Mouse (Mus musculus): ENCODE measurements around the gene Yif1b. TPM values are rescaled to one million over a fixed set of nuclear protein-coding genes. Genes with fewer than 3 reads are reported as not detected.

Yif1b gene
- total RNA-seq, 2 experiments from 2014 or later = 40.4 to 42.6 TPM

DNA sequence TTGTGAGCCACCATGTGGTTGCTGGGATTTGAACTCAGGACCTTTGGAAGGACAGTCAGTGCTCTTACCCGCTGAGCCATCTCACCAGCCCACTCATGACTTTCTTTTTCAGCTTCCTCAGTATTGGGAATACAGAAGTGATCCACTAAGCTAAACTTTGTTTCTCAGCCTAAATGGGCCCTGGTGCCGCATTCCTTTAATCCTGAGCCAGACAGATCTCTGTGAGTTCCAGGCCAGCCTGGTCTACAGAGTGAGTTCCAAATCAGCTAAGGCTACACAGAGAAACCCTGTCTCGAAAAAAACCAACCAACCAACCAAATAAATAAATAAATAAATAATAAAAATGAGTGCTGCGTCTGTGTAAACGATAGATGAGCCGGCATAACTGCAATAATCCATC is 533 bp upstream of the Yif1b start:
- DNase-seq (ENCODE audit: low spot score in 2 of 2) = peak in 1 of 2 experiments; percentile 20

DNA sequence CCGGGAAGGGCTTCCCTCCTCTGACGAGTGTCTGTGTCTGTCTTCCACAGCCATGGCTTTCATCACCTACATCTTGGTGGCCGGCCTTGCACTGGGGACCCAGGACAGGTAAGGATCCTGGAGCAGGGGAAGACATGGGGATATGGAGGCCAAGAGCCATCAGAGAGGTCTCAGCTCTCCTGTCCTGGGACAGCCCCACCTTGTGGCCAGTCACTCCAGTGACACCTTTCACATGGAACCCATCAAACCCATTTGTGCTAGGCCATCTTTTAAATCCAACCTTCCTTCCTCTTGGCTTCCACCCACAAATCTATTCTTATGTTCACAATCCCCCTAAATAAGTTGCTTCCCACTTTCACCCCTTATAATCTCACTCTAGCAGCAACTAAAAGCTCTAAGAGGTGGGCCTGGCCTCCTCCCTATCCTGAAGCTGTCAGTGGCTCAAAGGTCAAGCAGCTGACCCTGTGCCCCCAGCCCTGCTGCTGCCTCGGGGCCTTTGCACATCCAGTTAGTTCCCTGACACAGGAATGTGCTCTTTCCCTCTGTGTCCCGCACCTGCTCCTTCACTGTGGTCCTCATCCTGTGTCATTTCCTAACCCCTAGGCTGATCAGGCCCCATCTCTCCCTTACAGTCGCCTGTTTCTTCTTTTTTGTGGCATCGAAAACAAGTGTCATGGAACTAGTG is 6.7 kb downstream of the Yif1b start:
- DNase-seq (ENCODE audit: low spot score in 2 of 2) = no peak

DNA sequence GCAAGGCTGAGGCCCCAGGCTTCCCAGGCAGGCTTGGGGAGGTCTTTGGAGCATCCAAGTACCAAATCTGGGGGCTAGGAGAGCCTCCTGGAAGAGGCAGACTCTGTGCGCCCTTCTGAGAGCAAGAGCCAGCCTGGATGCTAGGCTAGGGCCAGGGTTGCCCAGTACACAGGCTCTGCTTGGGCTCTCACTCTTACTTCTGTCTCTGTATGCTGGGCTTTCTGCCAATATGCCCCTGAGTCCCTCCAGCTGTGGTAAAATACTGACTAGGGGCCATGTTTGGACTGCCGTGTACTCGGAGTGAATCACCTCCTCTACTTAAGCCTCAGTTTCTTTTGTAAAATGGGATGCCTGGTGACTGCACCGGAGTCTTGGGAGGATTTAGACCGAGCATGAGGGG is 7.9 kb downstream of the Yif1b start:
- DNase-seq (ENCODE audit: low spot score in 2 of 2) = no peak

DNA sequence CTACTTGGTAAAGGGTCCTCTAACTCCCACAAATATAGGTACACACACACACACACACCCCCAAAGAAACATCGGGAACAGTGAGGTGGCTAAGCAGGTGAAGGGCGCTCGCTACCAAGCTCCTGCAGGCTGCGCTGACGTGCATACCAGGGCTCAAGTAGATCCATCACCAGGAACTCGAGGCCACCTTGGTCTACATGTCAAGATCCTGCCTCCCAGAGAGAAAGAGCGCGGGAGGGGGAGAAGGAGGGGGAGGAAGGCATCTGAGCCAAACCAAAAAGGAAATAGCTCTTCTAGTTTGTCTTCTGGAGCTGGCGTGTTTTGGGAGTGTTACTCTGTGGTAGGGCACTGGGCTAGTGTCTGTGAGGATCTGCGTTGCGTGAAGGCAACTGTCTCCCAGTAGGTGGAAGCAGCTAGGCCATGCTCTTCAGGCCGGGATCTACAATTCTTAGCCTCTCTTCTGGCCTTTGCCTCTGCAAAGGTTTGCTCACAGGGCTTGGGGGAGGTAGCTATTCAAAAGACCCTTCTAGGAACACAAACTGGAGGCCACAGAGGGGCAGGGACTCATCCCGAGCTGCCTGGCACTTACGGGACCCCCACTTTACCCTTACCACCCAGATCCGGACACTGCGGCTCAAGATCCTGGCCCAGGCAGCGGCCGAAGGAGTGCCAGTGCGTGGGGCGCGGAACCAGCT is 8.6 kb downstream of the Yif1b start:
- DNase-seq (ENCODE audit: low spot score in 2 of 2) = no peak

DNA sequence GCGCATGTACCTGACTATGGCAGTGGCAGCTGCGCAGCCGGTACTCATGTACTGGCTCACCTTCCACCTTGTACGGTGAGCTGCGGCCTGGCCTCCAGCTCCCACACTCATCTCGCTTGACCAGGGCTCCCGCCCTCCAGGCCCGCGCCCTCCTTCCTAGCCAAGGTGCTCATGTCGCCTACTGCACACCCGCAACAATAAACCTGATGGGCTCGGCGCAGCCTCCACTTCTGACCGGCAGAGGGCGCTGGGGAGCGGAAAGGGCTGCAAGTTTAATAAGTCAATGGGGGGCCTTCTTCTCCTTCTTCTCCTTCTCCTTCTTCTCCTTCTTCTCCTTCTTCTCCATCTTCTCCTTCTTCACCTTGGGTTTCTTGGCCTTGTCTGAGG is 9.2 kb downstream of the Yif1b start:
- DNase-seq (ENCODE audit: low spot score in 2 of 2) = peak; percentile 51 to 74

DNA sequence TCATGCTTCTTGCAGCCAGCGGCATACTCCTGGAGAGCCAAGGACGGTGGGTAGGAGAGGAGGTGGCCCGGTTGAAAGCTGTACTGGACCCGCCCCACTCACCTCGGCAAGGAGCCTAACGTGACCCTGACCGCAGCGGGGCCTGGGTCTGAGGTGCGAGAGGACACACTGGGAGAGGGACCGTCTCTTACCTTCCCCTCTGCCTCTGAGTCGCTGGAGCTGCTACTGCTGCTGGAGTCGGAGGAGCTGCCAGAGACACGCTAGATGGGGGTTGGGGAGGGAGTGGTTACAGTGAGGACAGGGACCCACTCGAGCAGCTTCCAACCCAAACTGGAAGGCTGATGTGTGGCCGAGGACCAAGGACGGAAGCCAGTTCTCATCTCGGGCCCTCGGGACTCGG is 9.6 kb downstream of the Yif1b start:
- no peak for DNase-seq (ENCODE audit: low spot score in 2 of 2)

DNA sequence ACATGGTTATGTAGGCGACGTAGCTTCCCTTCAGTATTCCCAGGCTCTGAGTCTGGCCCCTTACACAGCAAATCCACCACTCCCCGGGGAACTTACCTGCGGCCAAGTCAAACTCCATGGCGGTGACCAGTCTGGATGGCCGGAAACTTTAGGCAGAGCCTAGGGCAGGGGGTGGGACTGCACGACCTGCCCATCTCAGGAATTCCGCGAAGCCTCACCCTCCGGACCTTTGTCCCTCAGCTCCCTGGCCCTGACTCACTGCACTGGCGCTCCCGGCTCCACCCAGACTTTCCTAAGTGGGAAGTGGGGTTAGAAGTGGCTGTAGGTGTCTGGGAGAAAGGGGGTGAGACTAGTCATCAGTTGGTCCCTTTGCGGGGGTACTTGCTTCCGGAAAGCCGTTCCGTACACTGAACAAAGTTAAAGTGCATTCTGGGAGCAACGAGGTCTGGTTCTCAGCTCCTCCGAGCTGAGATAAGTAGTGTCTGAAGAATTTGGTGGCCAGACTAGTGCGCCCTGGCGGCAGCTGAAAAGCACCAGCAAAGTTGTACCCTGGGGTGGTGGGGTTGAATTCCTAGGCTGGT is 10.2 kb downstream of the Yif1b start, which contains the start of gene 2200002D01Rik:
Gene 2200002D01Rik (minus strand): TSS at position 206 of the 581 bp plus-strand sequence.
- DNase-seq (ENCODE audit: low spot score in 2 of 2) = no peak

DNA sequence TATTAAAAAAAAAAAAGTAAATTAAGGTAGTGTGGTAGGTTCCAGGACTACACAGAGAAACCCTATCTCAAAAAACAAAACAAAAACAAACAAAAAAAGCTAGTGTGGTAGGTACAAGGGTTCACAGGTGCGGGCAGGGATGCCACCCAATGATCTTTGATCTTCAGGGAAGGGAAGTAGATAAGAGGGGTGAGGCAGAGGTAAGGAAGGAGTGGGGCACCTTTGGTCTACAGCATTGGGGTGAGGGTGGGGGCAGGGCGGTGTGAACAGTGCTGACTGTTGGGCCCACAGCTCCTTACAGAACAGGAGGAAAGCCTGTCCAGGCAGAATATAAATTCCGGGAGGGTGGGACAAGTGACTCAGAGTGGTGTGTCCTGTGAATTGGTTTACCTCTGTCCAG is 13.0 kb downstream of the Yif1b start:
- DNase-seq (ENCODE audit: low spot score in 2 of 2) = no peak

DNA sequence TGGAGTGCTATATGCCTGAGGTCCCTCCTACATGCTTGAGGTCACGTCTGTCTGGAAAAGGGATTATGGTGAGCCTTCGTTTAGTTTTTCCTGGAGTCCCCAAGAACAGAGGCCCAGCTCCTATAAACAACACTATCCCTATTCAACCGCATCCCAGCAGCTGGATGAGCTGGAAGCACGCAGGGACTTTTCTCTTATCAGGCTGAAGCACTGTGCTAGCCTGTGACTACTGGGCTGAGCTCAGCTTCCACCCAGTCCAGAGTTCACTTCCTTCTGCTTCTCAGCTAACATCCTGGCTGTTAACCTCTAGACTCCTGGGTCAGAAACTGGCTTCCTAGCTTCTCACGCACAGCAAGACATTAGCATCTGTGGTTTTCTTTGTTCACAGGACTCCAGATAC is 15.7 kb downstream of the Yif1b start:
- no peak for DNase-seq (ENCODE audit: low spot score in 2 of 2)

DNA sequence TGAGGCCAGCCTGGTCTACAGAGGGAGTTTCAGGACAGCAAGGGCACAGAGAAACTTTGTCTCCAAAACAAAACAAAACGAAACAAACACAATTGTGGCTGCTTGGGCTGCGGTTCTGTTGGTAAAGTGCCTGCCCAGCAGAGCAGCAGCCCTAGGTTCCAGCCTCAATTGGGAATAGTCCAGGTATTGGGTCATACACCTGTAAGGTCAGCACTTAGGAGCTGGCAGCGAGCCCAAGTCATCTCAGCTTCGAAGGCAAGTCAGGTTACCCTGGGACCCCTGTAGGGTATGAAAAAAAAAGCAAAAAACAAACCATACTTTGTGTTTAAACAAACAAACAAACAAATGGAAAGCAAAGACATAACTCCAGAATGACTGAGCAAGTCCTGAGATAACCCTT is 17.7 kb downstream of the Yif1b start:
- DNase-seq (ENCODE audit: low spot score in 2 of 2) = no peak

DNA sequence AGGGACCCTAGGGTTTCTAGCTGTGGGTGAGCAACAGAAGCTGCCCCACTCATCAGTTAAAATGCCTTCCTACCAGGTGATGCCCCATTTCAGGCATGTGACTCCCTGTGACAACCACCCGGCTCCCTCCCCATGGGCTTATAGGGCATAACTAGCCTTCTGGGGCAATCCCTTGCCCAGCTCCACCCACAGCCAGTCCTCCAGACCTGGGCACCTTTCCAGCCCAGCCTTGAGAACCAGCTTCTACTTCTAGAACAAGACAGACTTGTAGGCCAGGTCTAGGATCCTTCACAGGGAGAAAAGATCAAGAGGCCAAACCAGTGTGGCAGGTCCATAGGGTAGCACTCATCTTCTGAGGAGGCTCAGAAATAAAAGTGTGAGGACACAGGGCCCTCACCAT is 19.2 kb downstream of the Yif1b start:
- DNase-seq (ENCODE audit: low spot score in 2 of 2) = no peak

DNA sequence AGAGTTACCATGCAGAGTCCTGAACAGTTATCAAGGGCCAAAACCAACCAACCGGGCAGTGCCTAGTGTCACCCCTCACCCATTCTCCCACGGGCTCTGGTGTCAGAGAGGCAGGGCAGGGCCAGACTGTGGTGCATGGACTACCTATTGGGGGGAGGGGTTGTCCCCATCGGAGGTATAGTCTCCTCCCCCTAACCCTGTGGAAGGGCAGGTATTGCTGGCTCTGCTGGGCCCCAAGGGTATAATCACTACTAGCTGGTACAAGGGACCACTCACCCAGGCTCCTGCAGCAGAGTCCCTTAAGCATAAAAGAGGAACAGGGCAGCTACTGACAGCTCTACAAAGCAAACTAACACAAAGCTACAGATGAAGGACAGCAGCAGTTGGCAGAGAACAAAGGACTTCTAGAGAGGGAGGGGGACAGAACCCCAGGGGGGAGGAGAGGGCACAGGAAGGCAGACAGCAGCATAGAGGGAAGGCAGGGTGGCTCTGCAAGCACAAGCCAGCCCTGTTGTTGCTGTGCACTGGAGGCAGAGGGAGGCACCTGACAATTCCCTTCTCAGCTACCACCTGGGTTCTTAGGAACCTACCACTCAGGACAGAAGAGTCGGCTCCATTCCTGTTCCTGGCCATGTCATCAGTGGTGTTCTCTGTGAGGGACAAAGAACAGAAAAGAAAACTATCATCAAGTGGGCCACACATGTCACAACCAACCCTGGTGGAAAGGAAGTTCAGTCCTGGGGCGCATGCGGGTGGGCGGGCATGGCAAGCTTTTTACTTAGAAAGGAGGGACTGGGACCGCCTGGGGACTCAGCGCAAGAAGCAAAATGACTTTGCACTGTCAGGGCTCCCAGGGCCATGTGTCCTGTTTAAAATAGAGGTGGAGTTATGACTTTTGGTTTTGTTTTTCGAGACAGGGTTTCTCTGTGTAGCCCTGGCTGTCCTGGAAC is 21.9 kb downstream of the Yif1b start:
- DNase-seq (ENCODE audit: low spot score in 2 of 2) = no peak

DNA sequence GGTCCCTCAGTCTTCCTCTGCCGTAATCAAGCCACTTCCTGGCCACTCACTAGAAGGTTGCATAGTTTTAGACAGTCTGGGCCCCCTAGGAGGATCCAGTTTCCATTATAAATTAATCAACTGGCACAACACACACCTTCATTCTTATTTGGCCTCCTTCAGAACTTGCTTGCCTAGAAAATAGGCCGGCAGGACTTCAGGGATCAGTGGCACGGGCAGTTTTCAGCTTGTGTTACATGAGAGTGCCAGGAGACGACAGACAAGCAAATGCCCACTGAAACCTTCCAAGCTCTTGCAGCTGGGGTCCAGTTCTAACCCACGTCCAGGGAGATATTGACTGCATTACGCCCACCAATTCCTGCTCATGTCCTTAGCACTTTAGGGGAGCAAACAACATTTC is 24.0 kb downstream of the Yif1b start:
- DNase-seq (ENCODE audit: low spot score in 2 of 2) = no peak

DNA sequence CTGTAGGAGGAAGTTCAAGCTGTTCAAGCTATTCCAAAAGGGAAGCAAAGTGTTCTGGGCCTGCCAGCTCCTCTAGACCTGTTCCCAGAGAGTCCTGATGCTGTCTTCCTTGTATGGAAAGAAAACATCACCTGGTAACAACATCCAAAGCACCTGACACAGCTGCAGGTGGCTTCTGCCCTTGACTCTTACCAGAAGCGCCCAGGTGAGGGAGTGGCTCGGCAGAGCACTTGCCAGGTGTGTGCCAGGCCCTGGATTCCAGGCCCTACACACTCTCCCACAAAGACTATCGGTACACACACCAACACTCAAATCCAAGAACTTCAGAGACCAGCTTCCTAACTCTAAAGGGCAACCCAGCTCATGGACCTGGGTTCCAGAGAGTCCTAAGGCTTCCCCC is 25.7 kb downstream of the Yif1b start:
- DNase-seq (ENCODE audit: low spot score in 2 of 2) = no peak

DNA sequence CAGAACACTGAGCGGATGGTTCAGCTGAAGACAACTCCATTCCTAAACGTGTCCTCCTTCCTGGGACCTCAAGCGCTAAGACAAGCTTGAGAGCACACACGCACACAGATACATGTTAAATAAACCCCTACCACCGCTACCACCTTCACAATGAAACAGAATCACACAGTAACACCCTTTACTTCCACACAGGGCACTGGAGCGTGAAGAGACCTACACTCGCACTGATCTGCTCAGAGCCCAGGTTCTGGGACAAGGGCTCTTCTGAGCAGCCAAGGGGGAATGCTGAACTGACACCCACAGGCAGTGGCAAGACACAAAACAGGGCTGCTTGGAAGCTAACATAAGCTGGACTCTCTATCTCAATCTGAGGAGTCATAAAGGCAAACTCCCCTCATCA is 27.5 kb downstream of the Yif1b start:
- DNase-seq (ENCODE audit: low spot score in 2 of 2) = no peak

DNA sequence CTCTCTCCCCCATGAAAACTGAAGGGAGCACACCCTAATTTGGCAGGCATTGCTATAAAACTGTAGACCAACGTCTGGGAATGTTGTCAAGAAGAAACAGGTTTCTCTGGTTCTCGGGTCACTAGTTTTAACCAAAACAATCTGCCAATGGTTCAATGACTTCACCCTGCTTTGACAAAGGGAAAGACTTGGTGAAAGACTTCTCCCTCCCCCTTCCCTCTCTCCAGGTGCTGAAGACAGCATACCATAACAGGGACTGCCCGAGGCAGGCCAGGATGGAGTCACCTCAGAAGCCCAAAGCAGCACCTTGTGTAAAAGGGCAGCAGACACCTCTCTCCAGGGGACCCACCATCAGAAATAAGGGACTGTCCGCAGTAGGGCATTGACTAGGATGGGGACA is 28.8 kb downstream of the Yif1b start:
- DNase-seq (ENCODE audit: low spot score in 2 of 2) = no peak

DNA sequence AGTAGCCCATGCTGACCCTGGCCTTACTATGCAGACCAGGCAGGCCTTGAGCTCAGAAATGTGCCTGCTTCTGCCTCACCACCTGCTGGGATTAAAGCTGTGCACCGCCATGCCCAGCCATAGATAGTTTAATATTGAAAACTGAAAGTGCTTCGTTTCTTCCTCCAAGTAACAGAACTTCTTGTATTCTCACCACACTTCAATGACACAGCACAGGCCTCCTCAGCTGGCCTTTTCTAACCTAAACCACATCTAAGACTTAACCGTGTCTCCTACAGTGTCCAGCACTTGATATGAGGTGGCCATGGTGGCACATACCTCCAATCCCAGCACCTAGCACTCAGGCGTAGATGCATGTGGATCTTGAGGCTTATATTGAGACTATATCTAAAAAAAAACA is 32.3 kb downstream of the Yif1b start:
- no peak for DNase-seq (ENCODE audit: low spot score in 2 of 2)

DNA sequence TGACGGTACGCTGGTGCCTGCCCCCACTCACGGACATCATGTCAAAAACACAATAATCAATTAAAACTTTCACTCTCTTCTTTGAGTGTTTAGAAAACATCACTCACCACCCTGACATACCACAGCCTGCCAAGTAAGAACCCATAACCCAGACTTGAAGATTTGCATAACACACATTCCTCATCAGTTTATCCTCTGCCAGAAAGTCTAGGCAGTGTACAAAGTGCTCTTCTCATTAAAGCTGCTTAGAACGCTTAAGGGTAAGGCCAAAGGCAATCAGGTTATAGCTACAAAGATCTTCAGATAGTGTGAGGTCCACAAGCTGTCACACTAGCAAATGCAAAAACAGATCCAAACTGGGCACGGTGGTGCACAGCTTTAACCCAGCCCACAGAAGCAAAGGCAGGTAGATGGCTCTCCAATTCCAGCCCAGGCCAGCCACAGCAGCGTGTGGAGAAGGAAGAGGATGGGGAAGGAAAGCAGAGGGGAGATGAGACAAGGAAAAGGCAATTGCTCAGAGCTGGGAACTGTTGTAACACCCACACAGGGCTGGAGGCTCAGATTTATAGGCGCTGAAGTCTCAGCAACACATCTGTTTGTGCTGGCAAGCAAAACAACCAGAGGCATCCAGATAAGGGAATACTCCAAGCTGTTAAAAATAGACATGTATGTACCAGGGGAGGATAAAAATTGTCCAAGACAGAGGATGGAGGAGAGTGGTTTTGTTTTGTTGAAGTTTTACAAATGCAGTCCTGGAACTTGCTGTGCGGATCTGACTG is 33.7 kb downstream of the Yif1b start:
- DNase-seq (ENCODE audit: low spot score in 2 of 2) = peak in 1 of 2 experiments; percentile 58

DNA sequence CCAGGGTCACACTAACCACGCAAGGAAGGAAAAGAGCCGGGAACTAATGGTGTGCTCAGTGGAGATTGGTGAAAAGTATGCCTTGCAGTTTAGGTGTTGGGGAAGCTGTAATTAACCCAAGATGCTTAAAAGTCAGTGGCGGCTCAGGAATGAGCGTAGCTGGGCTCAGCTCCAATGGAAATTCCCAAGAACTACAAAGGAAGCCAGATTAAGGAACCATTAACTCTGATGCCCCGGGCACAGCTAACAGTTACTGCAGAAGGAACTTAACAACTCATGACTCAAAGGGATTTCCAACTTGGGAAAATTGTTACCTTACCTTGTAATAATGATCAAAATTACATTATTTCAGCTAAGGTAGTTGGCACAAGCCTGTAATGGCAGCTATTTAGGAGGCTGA is 38.6 kb downstream of the Yif1b start:
- DNase-seq (ENCODE audit: low spot score in 2 of 2) = no peak

DNA sequence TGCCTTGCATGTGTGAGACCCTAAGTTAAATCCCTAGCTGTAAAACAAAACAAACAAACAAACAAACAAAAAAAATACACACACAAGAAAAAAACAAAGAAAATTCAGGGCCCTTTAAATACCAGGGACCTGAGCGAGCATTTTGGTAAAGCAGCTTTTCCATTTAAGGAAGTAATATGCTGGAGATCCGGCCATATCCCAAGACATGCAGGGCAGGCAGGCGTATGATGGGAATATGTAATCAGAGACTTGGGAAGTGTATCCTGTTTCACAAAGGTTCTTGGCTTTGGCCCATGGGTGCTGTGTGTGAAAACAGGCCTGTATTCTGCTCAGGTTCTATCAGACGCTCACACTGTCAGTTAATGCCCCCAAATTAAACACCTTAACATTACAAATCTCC is 39.4 kb downstream of the Yif1b start:
- DNase-seq (ENCODE audit: low spot score in 2 of 2) = no peak

DNA sequence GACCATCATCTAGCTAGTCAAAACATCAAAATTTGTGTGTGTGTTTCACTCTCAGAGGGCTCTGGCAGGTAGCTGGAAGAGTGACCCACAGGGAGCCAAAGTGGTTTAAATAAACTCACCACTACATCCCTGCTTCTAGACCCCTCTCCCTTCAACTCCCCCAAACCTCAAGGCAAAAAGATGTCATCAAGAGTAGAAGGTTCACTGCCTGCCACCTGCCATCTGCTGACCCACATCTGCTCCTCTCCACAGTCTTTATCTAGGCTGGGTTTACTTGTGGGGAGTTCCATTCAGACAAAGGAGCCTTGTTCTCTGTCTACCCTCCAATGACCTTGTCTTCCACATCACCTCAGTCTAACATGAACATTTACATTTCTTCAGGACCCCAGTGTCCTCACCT is 41.1 kb downstream of the Yif1b start:
- DNase-seq (ENCODE audit: low spot score in 2 of 2) = no peak
